Mouse (Mus musculus) neural tube, embryonic 12.5 days (tissue): Measurements from ENCODE around the gene Zfp648. TPM values are rescaled to one million over a fixed set of nuclear protein-coding genes. Genes with fewer than 3 reads are reported as not detected.
A peak's percentile ranks its signal among the peaks of the same experiment; 100 is the strongest.

Experiments
- ATAC-seq: fragments of 200-750 bp; cut with Nextera tagmentation; 2 replicates; pipeline ENCODE4 v1.8.0; 2017; ENCODE audit warnings: low read depth, mild to moderate bottlenecking, moderate TSS enrichment, moderate library complexity; ENCODE audit not compliant: low FRiP score
- H3K27ac ChIP-seq: fragments of 300-500 bp; sonication (generic); 2 replicates; pipeline ENCODE4 v1.5.1; 2016
- H3K27me3 ChIP-seq: fragments of 300-500 bp; sonication (generic); replicated peaks from 2 replicates; pipeline ENCODE4 v1.6.1; 2016; ENCODE audit warnings: mild to moderate bottlenecking
- H3K36me3 ChIP-seq: fragments of 300-500 bp; sonication (generic); 2 replicates; pipeline ENCODE4 v1.6.1; 2016; ENCODE audit warnings: mild to moderate bottlenecking
- H3K4me1 ChIP-seq: fragments of 300-500 bp; sonication (generic); 2 replicates; pipeline ENCODE4 v1.6.1; 2016
- H3K4me2 ChIP-seq: fragments of 300-500 bp; sonication (generic); replicated peaks from 2 replicates; pipeline ENCODE4 v1.6.1; 2016; ENCODE audit warnings: mild to moderate bottlenecking
- H3K4me3 ChIP-seq: fragments of 300-500 bp; sonication (generic); 2 replicates; pipeline ENCODE4 v1.5.1; 2016
- H3K9ac ChIP-seq: fragments of 300-500 bp; sonication (generic); 2 replicates; pipeline ENCODE4 v1.6.1; 2016; ENCODE audit warnings: mild to moderate bottlenecking
- H3K9me3 ChIP-seq: fragments of 300-500 bp; sonication (generic); 2 replicates; pipeline ENCODE4 v1.6.1; 2016; ENCODE audit warnings: mild to moderate bottlenecking
- WGBS: fragments of 180-500 bp; shearing (Covaris S2); methylation state at CpG from one replicate; pipeline ENCODE4 v1.1.7; 2016; 5-methylcytosine and 5-hydroxymethylcytosine counted together
- polyA plus RNA-seq: library from polyadenylated mRNA; unstranded; fragments of >200 nt; fragmentation: Nextera tagmentation; extraction: Ambion mirVana; gene quantifications from 2 replicates; pipeline ENCODE4 v1.2.1, GENCODE M21; 2016

Gene Zfp648
- 0.10 and 0.45 TPM in 2 replicates for polyA plus RNA-seq

- 42% methylated on average over 14 of the region's 14 CpGs for WGBS
- Histone ChIP-seq H3K4me3 (no peak within 1 kb of the TSS), H3K27me3 (peaks cover 36% of the 10 kb centered on the region), H3K27ac (no peak within 1 kb of the TSS), H3K9ac (no peak within 1 kb of the TSS), H3K36me3 (no peaks in the 10 kb centered on the region), H3K9me3 (no peaks in the 10 kb centered on the region), H3K4me2 (no peak within 1 kb of the TSS), H3K4me1 (peaks cover 13% of the 10 kb centered on the region)
- ATAC-seq: no peak
Measured at GRCm38 (mm10) chr1:154200955-154201722, at the start of gene Zfp648. Zfp648 (plus strand) TSS chr1:154201187.

DNA sequence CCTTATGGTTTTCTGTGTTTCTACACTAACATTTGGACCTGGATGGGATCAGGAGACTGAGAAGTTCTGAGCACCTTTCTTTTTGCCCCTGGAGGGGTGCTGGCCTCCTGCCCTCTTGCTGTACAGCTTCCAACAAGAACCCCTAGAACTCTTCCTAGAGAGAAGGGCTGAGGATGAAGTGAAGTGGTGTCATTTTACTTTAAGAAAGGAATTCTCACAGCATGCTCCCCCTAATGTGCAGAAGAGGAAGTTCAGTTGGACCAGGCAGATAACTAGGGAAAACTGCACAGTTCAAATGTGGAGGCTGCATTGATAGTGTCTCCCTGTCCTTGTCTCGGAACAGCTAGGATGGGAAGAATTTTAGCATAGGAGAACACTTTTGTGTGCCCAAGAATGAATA, 48.4 kb upstream of the Zfp648 start:
- H3K27me3 ChIP-seq: no peaks in the 10 kb centered on the region
- ATAC-seq: no peak
- H3K4me3 ChIP-seq: no peak overlapping the region
- no peak overlapping the region for H3K9ac ChIP-seq
- no peak overlapping the region for H3K27ac ChIP-seq
- peaks cover 8% of the 10 kb centered on the region for H3K4me1 ChIP-seq
- WGBS: 77% methylated on average over 1 of the region's 1 CpGs
- H3K9me3 ChIP-seq: no peaks in the 10 kb centered on the region
- H3K4me2 ChIP-seq: no peak overlapping the region
- no peaks in the 10 kb centered on the region for H3K36me3 ChIP-seq

- Histone ChIP-seq H3K4me1 (peaks cover 8% of the 10 kb centered on the region), H3K27ac (no peak overlapping the region), H3K4me3 (no peak overlapping the region), H3K9me3 (no peaks in the 10 kb centered on the region), H3K36me3 (no peaks in the 10 kb centered on the region), H3K9ac (no peak overlapping the region), H3K4me2 (no peak overlapping the region), H3K27me3 (no peaks in the 10 kb centered on the region)
- ATAC-seq: no peak
- 87% methylated on average over 7 of the region's 7 CpGs for WGBS
Measured at GRCm38 (mm10) chr1:154153800-154154199, 47.2 kb upstream of the Zfp648 start.

- Histone ChIP-seq H3K4me1 (peaks cover 3% of the 10 kb centered on the region), H3K9ac (no peak overlapping the region), H3K4me2 (no peak overlapping the region), H3K27ac (peak overlapping the region; percentile 37; the same call in 1 of the 2 replicates), H3K4me3 (no peak overlapping the region), H3K36me3 (no peaks in the 10 kb centered on the region), H3K9me3 (no peaks in the 10 kb centered on the region), H3K27me3 (no peaks in the 10 kb centered on the region)
- WGBS: 52% methylated on average over 14 of the region's 14 CpGs
- peak; percentile 94 for ATAC-seq
Measured at GRCm38 (mm10) chr1:154156177-154157062, 44.6 kb upstream of the Zfp648 start.

- no peak overlapping the region for H3K9ac ChIP-seq
- no peak overlapping the region for H3K4me2 ChIP-seq
- no peaks in the 10 kb centered on the region for H3K27me3 ChIP-seq
- 67% methylated on average over 4 of the region's 4 CpGs for WGBS
- H3K9me3 ChIP-seq: no peaks in the 10 kb centered on the region
- peak overlapping the region; percentile 37; the same call in 1 of the 2 replicates for H3K27ac ChIP-seq
- H3K4me1 ChIP-seq: peaks cover 3% of the 10 kb centered on the region
- H3K4me3 ChIP-seq: no peak overlapping the region
- ATAC-seq: peak; percentile 42; the same call in 1 of the 2 replicates
- no peaks in the 10 kb centered on the region for H3K36me3 ChIP-seq
Measured at GRCm38 (mm10) chr1:154157131-154157530, 43.9 kb upstream of the Zfp648 start.

- Histone ChIP-seq H3K36me3 (no peaks in the 10 kb centered on the region), H3K4me1 (no peaks in the 10 kb centered on the region), H3K4me2 (no peak overlapping the region), H3K27me3 (no peaks in the 10 kb centered on the region), H3K27ac (no peak overlapping the region), H3K9me3 (no peaks in the 10 kb centered on the region), H3K4me3 (no peak overlapping the region), H3K9ac (no peak overlapping the region)
- no peak for ATAC-seq
- 90% methylated on average over 6 of the region's 6 CpGs for WGBS
Measured at GRCm38 (mm10) chr1:154167696-154168095, 33.3 kb upstream of the Zfp648 start.

- 80% methylated on average over 6 of the region's 6 CpGs for WGBS
- no peak overlapping the region for H3K9ac ChIP-seq
- ATAC-seq: no peak
- no peaks in the 10 kb centered on the region for H3K27me3 ChIP-seq
- H3K27ac ChIP-seq: no peak overlapping the region
- no peak overlapping the region for H3K4me2 ChIP-seq
- no peaks in the 10 kb centered on the region for H3K4me1 ChIP-seq
- H3K36me3 ChIP-seq: no peaks in the 10 kb centered on the region
- H3K9me3 ChIP-seq: no peaks in the 10 kb centered on the region
- no peak overlapping the region for H3K4me3 ChIP-seq
Measured at GRCm38 (mm10) chr1:154175334-154175733, 25.7 kb upstream of the Zfp648 start.

GRCm38 (mm10) chr1:154177781-154178180, 23.2 kb upstream of the Zfp648 start:
- H3K27ac ChIP-seq: no peak overlapping the region
- H3K4me3 ChIP-seq: no peak overlapping the region
- H3K9me3 ChIP-seq: no peaks in the 10 kb centered on the region
- ATAC-seq: no peak
- 91% methylated on average over 4 of the region's 4 CpGs for WGBS
- H3K4me2 ChIP-seq: no peak overlapping the region
- no peaks in the 10 kb centered on the region for H3K36me3 ChIP-seq
- H3K4me1 ChIP-seq: no peaks in the 10 kb centered on the region
- H3K27me3 ChIP-seq: no peaks in the 10 kb centered on the region
- no peak overlapping the region for H3K9ac ChIP-seq

DNA sequence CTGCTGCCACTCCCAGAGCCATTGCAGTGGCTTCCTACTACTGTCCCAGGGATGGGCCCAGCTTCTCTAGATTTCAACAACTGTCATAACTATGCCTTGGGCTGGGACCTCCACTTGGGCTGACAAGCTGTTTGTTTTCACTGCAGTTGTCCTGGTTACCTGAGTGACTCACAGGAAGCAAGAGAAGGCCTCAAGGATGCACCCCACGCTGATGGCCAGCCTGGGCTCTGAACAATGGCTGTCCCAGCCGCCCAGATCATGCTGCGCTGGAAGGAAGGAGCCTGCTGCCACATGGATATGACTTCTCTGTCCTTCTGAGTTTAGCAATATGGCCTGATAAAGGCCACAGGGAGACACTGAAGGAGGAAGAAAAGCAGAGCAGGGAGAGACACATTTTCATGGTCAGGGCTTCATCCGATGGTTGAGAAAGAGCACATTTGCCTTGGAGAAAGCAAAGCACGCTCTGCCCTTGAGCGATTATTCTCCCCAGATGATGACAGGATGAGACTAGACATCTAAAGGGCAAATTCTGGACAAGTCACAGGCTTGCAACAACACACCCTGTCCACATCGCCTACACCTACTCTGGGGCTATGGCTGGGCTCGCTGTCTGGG, 22.3 kb upstream of the Zfp648 start:
- Histone ChIP-seq H3K27me3 (no peaks in the 10 kb centered on the region), H3K4me3 (no peak overlapping the region), H3K27ac (no peak overlapping the region), H3K9me3 (no peaks in the 10 kb centered on the region), H3K36me3 (no peaks in the 10 kb centered on the region), H3K4me2 (no peak overlapping the region), H3K4me1 (no peaks in the 10 kb centered on the region), H3K9ac (no peak overlapping the region)
- WGBS: 88% methylated on average over 8 of the region's 8 CpGs
- no peak for ATAC-seq

DNA sequence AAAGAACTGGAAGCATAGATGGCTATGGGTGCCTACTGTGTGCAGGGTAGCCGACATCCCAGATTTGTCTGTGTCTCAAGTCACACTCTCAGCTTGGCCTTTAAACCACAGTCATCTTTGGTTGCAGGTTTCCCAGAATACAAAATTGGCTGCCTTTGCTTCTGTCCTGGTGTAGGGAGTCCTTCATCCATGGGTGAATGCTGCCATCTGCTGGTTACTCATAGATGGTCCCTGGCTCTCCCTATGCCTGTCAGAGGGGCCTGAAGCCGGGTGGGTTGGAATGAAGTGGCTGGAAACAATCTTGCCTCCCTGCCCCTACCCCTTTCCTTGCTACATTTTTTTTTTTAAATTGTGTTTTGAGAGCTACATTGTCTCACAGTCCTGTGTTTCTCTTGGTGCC, 20.0 kb upstream of the Zfp648 start:
- Histone ChIP-seq H3K36me3 (no peaks in the 10 kb centered on the region), H3K4me1 (no peaks in the 10 kb centered on the region), H3K27ac (no peak overlapping the region), H3K9ac (no peak overlapping the region), H3K9me3 (no peaks in the 10 kb centered on the region), H3K27me3 (no peaks in the 10 kb centered on the region), H3K4me2 (no peak overlapping the region), H3K4me3 (no peak overlapping the region)
- peak; percentile 90 for ATAC-seq
- WGBS: 40% methylated on average over 2 of the region's 2 CpGs

DNA sequence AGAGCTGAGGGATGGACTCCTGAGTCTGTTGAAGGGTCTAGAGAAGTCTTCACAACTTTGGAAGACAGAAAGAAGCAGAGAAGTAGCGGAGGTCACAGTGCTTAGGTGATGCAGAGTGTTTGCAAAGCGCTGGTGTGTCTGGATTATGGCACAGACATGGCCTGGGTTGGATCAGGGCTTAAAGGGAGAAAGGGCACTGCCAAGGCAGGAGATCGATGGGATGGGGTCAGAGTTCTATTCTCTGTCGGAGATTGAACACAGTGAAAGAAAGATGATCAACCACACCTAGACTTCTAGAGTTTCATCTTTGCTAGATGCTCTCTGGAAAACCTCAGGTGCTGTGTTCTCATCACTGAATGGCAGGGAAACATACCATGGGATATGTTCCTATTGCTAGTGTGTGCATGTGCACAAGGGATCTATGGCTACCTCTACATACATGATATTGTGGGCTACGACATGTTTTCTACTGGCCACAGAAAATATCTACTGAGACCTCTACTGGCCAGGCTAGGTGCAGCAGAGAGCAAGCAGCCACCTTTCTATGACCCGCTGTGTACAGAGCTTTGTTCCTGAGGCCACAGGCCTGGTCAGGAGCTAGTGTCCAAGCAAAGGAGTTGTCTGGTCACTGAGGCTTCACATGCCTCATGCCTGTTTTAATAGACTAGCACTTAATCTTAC, 18.5 kb upstream of the Zfp648 start:
- Histone ChIP-seq H3K9ac (no peak overlapping the region), H3K36me3 (no peaks in the 10 kb centered on the region), H3K27me3 (no peaks in the 10 kb centered on the region), H3K9me3 (no peaks in the 10 kb centered on the region), H3K27ac (no peak overlapping the region), H3K4me1 (no peaks in the 10 kb centered on the region), H3K4me3 (no peak overlapping the region), H3K4me2 (no peak overlapping the region)
- no peak for ATAC-seq
- 74% methylated on average over 6 of the region's 6 CpGs for WGBS
